Mouse (Mus musculus) ES-CJ7 (cell line): ENCODE results near the gene Opa1.

Experiments used
- DNase-seq: peaks from one replicate; pipeline ENCODE4 v3.0.0; 2011; ENCODE audit warnings: low read depth, low spot score

Gene Opa1

GRCm38 (mm10) chr16:29689187-29689819 lies 110.2 kb downstream of the Opa1 start:
- no peak for DNase-seq

- no peak for DNase-seq
These were observed 114.0 kb downstream of the Opa1 start for GRCm38 (mm10) chr16:29693025-29693682.

DNA sequence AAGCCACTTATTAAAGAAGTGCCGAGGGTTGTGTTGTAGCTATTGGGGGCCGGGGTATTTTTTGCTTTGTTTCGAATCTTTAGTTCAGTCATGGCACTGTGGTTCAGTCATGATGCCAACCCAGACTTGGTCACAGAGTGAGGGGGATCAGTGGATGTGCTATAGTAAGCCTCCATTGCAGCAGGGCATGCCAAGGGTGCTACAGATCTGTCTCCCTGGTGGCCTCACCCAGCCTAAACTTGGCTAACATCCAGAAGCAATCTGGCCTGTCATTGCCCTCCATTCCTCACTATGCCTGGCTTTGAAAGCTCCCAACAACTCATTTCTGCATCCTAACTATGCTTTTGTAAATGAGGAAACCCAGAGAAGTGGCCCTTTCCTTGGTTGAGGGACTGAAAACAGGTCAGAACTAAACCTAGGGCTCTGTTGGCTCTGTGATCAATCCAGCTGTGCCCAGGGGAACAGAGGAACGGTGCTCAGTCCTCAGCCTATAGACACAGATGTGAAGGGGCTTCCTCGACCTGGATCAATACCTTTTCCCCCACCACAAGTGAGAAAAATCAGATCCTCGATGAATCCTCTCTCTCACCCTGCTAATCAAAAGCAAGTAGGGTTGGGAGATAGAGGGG lies 114.8 kb downstream of the Opa1 start:
- no peak for DNase-seq

DNA sequence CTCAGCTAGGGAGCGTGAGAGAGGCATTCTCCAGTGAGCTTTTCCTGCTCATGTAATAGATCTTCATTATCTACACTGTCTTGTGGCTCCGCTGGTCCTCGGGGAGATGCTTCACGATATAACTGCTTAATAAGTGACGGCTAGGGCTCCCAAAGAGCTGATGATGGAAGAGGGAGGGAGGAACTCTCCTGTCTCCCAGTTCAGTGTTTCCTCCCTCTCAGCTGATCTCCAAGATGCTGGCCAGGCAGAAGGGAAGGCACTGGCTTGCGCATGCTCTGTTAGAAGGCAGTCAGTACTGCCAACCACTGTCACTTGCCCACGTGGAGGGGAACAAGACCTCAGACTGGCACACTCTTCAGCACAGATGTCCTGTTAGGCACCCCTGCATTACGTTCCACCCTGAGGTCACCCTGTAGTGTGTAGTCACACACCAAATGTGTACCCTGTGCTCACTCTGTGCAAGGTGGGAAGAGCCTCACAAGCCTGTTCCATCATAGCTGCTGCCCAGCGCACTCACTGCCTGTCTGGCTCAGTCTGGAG lies 115.4 kb downstream of the Opa1 start:
- no peak for DNase-seq
